Mouse (Mus musculus): ENCODE data around the gene Ddx47.

The Ddx47 gene

GRCm38 (mm10) chr6:135011048-135011733, at the start of gene Ddx47:
Gene Ddx47, plus strand, starts transcription at chr6:135011612.
- in situ Hi-C loops (cut with MboI; ENCODE audit: low pct_unique_long_range_greater_than_20kb in 1 of 2, low sequenced_read_pairs in 2 of 2, unreplicated experiment in 1 of 2) = loop anchor here in 1 of 2 experiments (10.0 kb wide), 1 partner anchor 134 kb away; no protein-coding TSS in a partner anchor

- in situ Hi-C loops (cut with MboI; ENCODE audit: low pct_unique_long_range_greater_than_20kb in 1 of 2, low sequenced_read_pairs in 2 of 2, unreplicated experiment in 1 of 2) = no loop called here
Measured at GRCm38 (mm10) chr6:134961858-134962517, 49.4 kb upstream of the Ddx47 start.

DNA sequence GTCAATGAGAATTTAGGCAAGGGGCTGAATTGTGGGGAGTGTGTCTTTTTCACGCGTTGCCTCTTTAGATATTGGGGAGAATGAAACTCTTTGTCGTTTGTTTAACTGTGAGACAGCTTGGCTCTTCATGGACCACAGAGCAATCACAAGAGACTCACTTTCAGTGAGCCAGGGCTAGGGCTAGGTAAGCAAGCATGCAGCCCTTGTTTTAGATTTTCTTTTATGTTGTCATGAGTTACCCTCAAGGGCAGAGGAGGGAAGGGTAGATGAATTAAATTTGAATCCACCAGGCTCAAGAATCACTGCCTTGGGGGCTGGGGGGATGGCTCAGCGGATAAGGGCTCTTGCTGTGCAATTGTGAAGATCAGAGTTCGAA, 48.9 kb upstream of the Ddx47 start:
- in situ Hi-C loops (cut with MboI; ENCODE audit: low pct_unique_long_range_greater_than_20kb in 1 of 2, low sequenced_read_pairs in 2 of 2, unreplicated experiment in 1 of 2) = no loop called here

DNA sequence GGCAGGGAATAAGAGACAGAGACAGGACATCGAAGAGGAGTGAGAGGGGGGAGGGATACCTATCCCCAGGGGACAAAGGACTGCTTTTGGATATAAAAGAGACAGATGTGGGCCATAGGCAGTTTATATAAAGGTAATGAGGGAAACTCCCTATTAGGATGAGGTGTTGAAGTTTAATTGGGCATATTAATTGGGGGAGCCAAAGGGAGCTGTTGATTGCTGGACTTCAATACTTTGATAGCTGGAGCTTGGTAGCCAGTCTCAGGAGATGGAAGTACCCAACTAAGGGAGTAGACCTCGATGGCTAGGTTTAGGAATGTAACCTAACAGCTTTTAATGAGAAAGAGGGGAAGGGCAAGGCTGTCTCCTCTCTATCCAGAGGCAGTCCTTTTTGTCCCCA, 47.5 kb upstream of the Ddx47 start:
- in situ Hi-C loops (cut with MboI; ENCODE audit: low pct_unique_long_range_greater_than_20kb in 1 of 2, low sequenced_read_pairs in 2 of 2, unreplicated experiment in 1 of 2) = no loop called here

GRCm38 (mm10) chr6:134966681-134967080, 44.7 kb upstream of the Ddx47 start:
- in situ Hi-C loops (cut with MboI; ENCODE audit: low pct_unique_long_range_greater_than_20kb in 1 of 2, low sequenced_read_pairs in 2 of 2, unreplicated experiment in 1 of 2) = no loop called here

DNA sequence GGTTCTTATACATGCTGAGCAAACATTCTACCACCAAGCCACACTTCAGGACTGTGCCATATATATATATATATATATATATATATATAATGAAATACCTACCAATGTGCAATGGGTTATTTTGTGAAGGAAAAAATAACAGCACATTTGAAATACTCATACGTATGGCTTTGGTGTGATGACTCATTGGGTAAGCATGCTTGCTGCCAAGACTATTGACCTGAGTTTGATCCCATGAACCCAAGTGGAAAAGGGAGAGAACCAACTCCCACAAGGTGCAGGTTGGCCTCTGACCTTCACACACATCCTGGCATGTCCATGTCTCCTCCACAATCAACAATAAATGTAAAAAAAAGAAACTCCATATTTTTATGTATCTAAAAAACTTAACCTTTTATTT, 43.1 kb upstream of the Ddx47 start:
- in situ Hi-C loops (cut with MboI; ENCODE audit: low pct_unique_long_range_greater_than_20kb in 1 of 2, low sequenced_read_pairs in 2 of 2, unreplicated experiment in 1 of 2) = no loop called here

- in situ Hi-C loops (cut with MboI; ENCODE audit: low pct_unique_long_range_greater_than_20kb in 1 of 2, low sequenced_read_pairs in 2 of 2, unreplicated experiment in 1 of 2) = no loop called here
Measured at GRCm38 (mm10) chr6:134969498-134969897, 41.9 kb upstream of the Ddx47 start.

DNA sequence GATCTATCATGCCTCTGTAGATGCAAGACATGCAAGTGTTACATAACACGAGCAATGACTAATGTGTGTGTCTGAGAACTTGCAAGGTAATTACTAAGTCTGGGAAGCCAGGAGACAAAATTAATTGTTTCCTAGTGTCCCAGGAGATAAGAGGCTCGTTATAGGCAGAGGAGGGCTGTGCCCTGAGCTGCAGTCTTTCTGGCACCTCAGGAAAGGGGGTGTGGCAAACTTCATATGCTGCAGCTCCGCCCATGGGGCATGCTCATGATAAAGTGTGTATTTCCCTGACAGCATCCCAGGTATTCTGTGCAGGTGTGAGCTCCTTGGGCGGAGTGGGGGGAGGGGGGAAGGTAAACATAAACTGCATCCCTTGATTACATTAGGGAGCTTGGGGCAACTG, 39.3 kb upstream of the Ddx47 start:
- in situ Hi-C loops (cut with MboI; ENCODE audit: low pct_unique_long_range_greater_than_20kb in 1 of 2, low sequenced_read_pairs in 2 of 2, unreplicated experiment in 1 of 2) = no loop called here

GRCm38 (mm10) chr6:134976628-134977027, 34.8 kb upstream of the Ddx47 start:
- in situ Hi-C loops (cut with MboI; ENCODE audit: low pct_unique_long_range_greater_than_20kb in 1 of 2, low sequenced_read_pairs in 2 of 2, unreplicated experiment in 1 of 2) = no loop called here

- in situ Hi-C loops (cut with MboI; ENCODE audit: low pct_unique_long_range_greater_than_20kb in 1 of 2, low sequenced_read_pairs in 2 of 2, unreplicated experiment in 1 of 2) = no loop called here
Measured at GRCm38 (mm10) chr6:134981231-134982062, 30.0 kb upstream of the Ddx47 start, which contains the start of gene Apold1. Gene Apold1, plus strand, starts transcription at chr6:134981718.

DNA sequence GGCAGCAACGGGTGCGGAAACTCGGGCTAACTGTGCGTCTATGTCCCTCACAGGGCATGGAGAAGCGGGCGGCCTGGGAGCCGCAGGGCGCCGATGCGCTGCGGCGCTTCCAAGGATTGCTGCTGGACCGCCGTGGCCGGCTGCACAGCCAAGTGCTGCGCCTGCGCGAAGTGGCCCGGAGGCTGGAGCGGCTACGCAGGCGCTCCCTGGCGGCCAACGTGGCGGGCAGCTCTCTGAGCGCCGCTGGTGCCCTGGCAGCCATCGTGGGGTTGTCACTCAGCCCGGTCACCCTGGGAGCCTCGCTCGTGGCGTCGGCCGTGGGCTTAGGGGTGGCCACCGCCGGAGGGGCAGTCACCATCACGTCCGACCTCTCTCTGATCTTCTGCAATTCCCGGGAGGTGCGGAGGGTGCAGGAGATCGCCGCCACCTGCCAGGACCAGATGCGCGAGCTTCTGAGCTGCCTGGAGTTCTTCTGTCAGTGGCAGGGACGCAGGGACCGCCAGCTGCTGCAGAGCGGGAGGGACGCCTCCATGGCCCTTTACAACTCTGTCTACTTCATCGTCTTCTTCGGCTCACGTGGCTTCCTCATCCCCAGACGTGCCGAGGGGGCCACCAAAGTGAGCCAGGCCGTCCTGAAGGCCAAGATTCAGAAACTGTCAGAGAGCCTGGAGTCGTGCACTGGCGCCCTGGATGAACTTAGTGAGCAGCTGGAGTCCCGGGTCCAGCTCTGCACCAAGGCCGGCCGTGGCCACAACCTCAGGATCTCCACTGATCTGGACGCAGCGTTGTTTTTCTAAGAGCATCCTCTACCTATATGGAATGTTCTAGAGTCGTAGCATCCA, 27.7 kb upstream of the Ddx47 start:
- in situ Hi-C loops (cut with MboI; ENCODE audit: low pct_unique_long_range_greater_than_20kb in 1 of 2, low sequenced_read_pairs in 2 of 2, unreplicated experiment in 1 of 2) = no loop called here

DNA sequence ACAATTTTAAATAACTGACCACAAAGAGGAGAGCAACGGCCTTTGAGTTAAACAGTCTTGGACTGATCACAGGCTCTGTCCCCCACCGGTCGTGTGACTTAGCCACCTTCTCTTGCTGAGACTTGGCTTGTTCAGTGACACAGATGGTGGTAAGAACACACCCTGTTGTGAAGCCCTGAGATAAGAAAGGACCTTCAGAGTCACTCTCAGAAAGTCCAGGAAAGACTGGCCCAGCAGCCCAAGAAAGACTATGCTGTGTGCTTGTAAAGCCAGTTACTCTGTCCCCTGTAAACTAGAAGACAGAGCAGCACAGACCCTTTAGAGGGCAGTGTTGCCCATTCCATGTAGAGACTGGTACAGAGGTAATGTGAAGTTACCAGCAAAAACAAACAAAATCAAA, 26.7 kb upstream of the Ddx47 start:
- in situ Hi-C loops (cut with MboI; ENCODE audit: low pct_unique_long_range_greater_than_20kb in 1 of 2, low sequenced_read_pairs in 2 of 2, unreplicated experiment in 1 of 2) = no loop called here

DNA sequence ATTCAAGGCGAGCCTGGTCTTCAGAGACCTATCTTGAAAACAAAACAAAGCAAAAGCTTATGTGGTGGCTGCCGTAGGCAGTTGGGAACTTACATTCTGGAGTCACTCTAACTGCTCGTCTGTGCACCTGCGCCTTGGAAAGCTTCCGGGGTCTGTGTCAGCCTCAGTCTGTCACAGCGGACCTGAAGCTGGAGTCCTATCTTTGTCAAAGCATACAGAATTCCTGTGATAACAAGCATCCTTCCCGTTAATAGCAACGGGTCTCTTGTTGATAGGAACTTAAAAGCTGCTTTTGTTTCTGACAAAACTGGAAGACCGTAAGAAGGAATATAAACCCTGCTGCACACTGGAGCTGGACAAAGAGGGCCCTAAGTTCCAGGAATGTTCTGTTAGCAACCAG, 23.0 kb upstream of the Ddx47 start:
- in situ Hi-C loops (cut with MboI; ENCODE audit: low pct_unique_long_range_greater_than_20kb in 1 of 2, low sequenced_read_pairs in 2 of 2, unreplicated experiment in 1 of 2) = no loop called here

DNA sequence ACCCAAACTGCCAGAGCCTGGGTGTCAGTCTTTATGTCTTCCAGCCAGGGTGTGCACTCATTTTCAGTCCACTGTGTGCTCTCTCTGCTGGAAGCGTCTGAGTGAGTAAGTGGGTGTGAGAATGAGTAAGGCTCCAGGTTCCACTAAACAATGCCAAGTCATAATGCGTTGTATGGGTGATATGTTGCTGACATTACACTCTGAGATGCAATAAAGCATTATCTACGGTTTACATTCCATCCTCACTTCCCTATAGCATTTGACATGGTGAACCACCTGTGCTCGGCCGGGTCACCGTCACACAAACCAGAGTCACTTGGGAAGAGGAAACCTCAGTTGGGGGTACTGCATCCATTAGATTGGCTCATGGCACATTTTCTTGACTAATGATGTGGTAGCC, 20.7 kb upstream of the Ddx47 start:
- in situ Hi-C loops (cut with MboI; ENCODE audit: low pct_unique_long_range_greater_than_20kb in 1 of 2, low sequenced_read_pairs in 2 of 2, unreplicated experiment in 1 of 2) = no loop called here

DNA sequence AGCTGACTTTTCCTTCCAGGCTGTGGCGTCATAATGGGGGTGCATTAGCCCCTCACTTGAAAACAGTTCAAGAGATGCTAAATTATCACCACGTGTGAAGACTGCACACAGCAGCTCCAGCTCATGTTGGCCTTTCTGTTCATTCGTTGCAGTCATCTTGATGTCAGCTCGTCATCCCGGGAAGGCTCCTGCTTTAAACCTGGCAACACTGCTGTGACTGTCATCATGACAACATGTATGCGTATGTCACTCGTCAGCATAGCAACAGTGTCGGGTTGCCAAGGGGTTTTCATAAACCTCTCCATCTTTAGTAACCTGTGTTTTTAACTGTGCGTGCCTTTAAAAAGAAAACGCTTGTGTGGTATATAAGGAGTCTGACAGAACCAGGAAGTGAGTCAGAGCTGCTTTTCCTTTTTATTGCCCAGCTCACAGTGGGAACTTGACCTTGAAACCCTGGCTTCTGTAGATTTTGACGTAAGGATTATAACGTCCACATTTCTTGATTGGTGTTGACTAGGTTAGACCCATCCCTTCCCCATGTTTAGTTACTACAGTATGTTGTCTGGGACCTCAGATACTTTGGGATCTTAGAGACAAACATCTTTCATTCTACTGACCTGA, 17.3 kb upstream of the Ddx47 start:
- in situ Hi-C loops (cut with MboI; ENCODE audit: low pct_unique_long_range_greater_than_20kb in 1 of 2, low sequenced_read_pairs in 2 of 2, unreplicated experiment in 1 of 2) = no loop called here

DNA sequence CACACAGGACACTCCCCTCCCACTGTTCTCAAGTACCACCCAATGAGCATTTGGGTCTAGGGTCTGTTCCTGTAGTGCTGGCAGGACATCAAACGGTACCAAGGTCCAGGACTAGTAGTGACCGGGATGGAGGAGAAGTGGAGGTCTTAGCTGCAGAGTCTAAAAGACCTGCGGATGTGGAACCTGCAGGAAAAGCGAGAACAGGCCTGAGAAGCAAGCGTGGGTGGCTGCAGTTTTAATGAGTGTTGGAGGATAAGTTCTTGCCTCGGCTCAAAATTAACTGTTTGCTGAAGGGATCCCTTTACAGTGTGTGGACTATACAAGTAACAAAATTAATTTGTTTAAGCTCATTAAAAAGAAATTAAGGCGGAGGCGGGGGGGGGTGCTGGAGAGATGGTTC, 16.4 kb upstream of the Ddx47 start:
- in situ Hi-C loops (cut with MboI; ENCODE audit: low pct_unique_long_range_greater_than_20kb in 1 of 2, low sequenced_read_pairs in 2 of 2, unreplicated experiment in 1 of 2) = no loop called here

DNA sequence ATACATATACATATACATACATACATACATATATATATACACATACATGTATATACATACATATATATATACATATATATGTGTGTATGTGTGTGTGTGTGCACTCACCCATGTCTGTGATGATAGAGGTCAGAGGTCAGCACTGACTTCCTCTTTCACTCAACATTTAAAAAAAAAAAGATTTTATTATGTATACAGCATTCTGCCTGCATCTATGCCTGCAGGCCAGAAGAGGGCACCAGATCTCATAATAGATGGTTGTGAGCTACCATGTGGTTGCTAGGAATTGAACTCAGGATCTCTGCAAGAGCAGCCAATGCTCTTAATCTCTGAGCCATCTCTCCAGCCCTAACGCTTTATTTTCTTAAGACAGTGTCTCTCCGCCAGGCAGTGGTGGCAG, 14.5 kb upstream of the Ddx47 start:
- in situ Hi-C loops (cut with MboI; ENCODE audit: low pct_unique_long_range_greater_than_20kb in 1 of 2, low sequenced_read_pairs in 2 of 2, unreplicated experiment in 1 of 2) = no loop called here

DNA sequence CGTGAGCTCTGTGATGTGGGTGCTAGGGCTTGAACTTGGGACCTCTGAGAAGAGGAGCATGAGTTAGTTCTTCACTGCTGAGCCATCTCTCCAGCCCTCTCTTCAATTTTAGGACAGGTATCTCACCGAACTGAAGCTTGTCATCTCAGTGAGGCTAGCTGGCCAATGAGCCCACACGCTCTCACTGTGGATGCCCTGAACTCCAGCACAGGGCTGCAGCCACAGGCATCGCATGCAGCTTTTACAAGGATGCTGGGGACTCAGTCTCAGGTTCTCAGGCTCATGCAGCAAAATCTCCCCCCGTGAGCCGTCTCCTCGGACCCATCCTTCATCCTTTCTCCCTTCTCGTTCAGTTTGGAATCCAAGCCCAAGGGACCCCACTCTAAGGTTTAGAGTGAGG, 13.3 kb upstream of the Ddx47 start:
- in situ Hi-C loops (cut with MboI; ENCODE audit: low pct_unique_long_range_greater_than_20kb in 1 of 2, low sequenced_read_pairs in 2 of 2, unreplicated experiment in 1 of 2) = no loop called here
